Mouse (Mus musculus) heart, postnatal 0 days (tissue): ENCODE measurements around the gene Crcp. TPM values are rescaled to one million over a fixed set of nuclear protein-coding genes. Genes with fewer than 3 reads are reported as not detected.

Source experiments
- ATAC-seq: fragments of 200-750 bp; cut with Nextera tagmentation; 2 replicates; pipeline ENCODE4 v1.8.0; 2017; ENCODE audit warnings: low read depth, moderate number of reproducible peaks, moderate library complexity; ENCODE audit not compliant: insufficient read depth
- DNase-seq: peaks from one replicate; pipeline ENCODE4 v3.0.0-alpha.2; 2016; ENCODE audit warnings: low spot score
- H3K27ac ChIP-seq: fragments of 300-500 bp; sonication (generic); 2 replicates; pipeline ENCODE4 v1.5.1; 2014; ENCODE audit warnings: low read depth, mild to moderate bottlenecking
- H3K27me3 ChIP-seq: fragments of 300-500 bp; sonication (generic); 2 replicates; pipeline ENCODE4 v1.6.1; 2014; ENCODE audit warnings: low read length, mixed read lengths; ENCODE audit not compliant: control insufficient read depth, insufficient read depth
- H3K36me3 ChIP-seq: fragments of 300-500 bp; sonication (generic); replicated peaks from 2 replicates; pipeline ENCODE4 v1.6.1; 2014; ENCODE audit warnings: low read length, mixed read lengths; ENCODE audit not compliant: control insufficient read depth, insufficient read depth
- H3K4me1 ChIP-seq: fragments of 300-500 bp; sonication (generic); 2 replicates; pipeline ENCODE4 v1.6.1; 2014; ENCODE audit warnings: antibody characterized with exemption; ENCODE audit not compliant: control insufficient read depth, insufficient read depth
- H3K4me2 ChIP-seq: fragments of 300-500 bp; sonication (generic); 2 replicates; pipeline ENCODE4 v1.6.1; 2014; ENCODE audit warnings: low read depth, mild to moderate bottlenecking, low read length, moderate library complexity
- H3K4me3 ChIP-seq: fragments of 300-500 bp; sonication (generic); 2 replicates; pipeline ENCODE4 v1.5.1; 2014; ENCODE audit warnings: low read depth, low read length
- H3K9ac ChIP-seq: fragments of 300-500 bp; sonication (generic); replicated peaks from 2 replicates; pipeline ENCODE4 v1.6.1; 2014; ENCODE audit warnings: low read depth, low read length, mixed read lengths
- H3K9me3 ChIP-seq: fragments of 300-500 bp; sonication (generic); replicated peaks from 2 replicates; pipeline ENCODE4 v1.6.1; 2016; ENCODE audit warnings: low read length; ENCODE audit not compliant: control insufficient read depth
- CTCF ChIP-seq: IDR thresholded peaks from 2 replicates; pipeline ENCODE4 v1.5.1; 2016; ENCODE audit warnings: antibody characterized with exemption, control low read depth, low read depth
- EP300 ChIP-seq: IDR thresholded peaks from 2 replicates; pipeline ENCODE4 v1.6.1; 2016; ENCODE audit warnings: antibody characterized with exemption, low read depth
- WGBS: fragments of 180-500 bp; shearing (Covaris S2); extraction: QIAGEN DNeasy Blood & Tissue Kit; methylation state at CpG from one replicate; pipeline ENCODE4 v1.1.7; 2014; 5-methylcytosine and 5-hydroxymethylcytosine counted together
- polyA plus RNA-seq: library from polyadenylated mRNA; unstranded; fragments of >200 nt; fragmentation: Nextera tagmentation; extraction: Ambion mirVana; gene quantifications from 2 replicates; pipeline ENCODE4 v1.2.1, GENCODE M21; 2015
- total RNA-seq: library from RNA; depleted of rRNA; stranded (reverse); fragments of >200 nt; gene quantifications from 2 replicates; pipeline ENCODE4 v1.2.3, GENCODE M21; 2014; ENCODE audit warnings: low replicate concordance

Gene Crcp
- total and polyA plus RNA-seq, 2 experiments from 2014 or later = 9.7 to 20.8 TPM

- Histone ChIP-seq H3K27me3 (peaks cover 8% of the 10 kb centered on the region; the same call in 1 of the 2 replicates), H3K36me3 (no peaks in the 10 kb centered on the region), H3K4me2 (no peak overlapping the region), H3K9me3 (0 out of 2 replicates have a peak, but pooled peaks cover 3% of the 10 kb centered on the region), H3K4me1 (no peaks in the 10 kb centered on the region), H3K4me3 (no peak overlapping the region), H3K9ac (no peak overlapping the region), H3K27ac (no peak overlapping the region)
- ATAC-seq (no peak), DNase-seq (no peak)
- TF ChIP-seq EP300 = no peak
- WGBS = 45% methylated on average over 3 of the region's 3 CpGs
These were observed 38.8 kb downstream of the Crcp start for GRCm38 (mm10) chr5:130067841-130068264.

GRCm38 (mm10) chr5:130073026-130073425, 43.9 kb downstream of the Crcp start, which contains the start of gene Tpst1:
Gene Tpst1, plus strand, starts transcription at chr5:130073326.
- Histone ChIP-seq H3K27me3 (peaks cover 6% of the 10 kb centered on the region; the same call in 1 of the 2 replicates), H3K36me3 (no peaks in the 10 kb centered on the region), H3K4me2 (no peak within 1 kb of the TSS), H3K4me3 (no peak within 1 kb of the TSS), H3K9ac (no peak within 1 kb of the TSS), H3K27ac (no peak within 1 kb of the TSS), H3K4me1 (no peaks in the 10 kb centered on the region), H3K9me3 (no peaks in the 10 kb centered on the region)
- TF ChIP-seq CTCF (no peak), EP300 (no peak)
- ATAC-seq (no peak), DNase-seq (no peak)
- WGBS = 80% methylated on average over 6 of the region's 6 CpGs

- Histone ChIP-seq H3K27ac (no peak overlapping the region), H3K36me3 (no peaks in the 10 kb centered on the region), H3K4me2 (no peak overlapping the region), H3K4me1 (0 out of 2 replicates have a peak, but pooled peaks cover under 1% of the 10 kb centered on the region), H3K4me3 (no peak overlapping the region), H3K9ac (no peak overlapping the region), H3K9me3 (no peaks in the 10 kb centered on the region), H3K27me3 (peaks cover 10% of the 10 kb centered on the region; the same call in 1 of the 2 replicates)
- ATAC-seq = no peak
- 77% methylated on average over 6 of the region's 6 CpGs for WGBS
- no peak for TF ChIP-seq CTCF
- no peak for TF ChIP-seq EP300
- DNase-seq = no peak
These were observed 45.4 kb downstream of the Crcp start for GRCm38 (mm10) chr5:130074491-130074890.

- WGBS = 32% methylated on average over 6 of the region's 6 CpGs
- Histone ChIP-seq H3K9me3 (no peaks in the 10 kb centered on the region), H3K4me1 (peaks cover 6% of the 10 kb centered on the region; the same call in 1 of the 2 replicates), H3K27me3 (peaks cover 7% of the 10 kb centered on the region; the same call in 1 of the 2 replicates), H3K4me3 (no peak overlapping the region), H3K9ac (no peak overlapping the region), H3K36me3 (no peaks in the 10 kb centered on the region), H3K4me2 (no peak overlapping the region), H3K27ac (no peak overlapping the region)
- DNase-seq = no peak
- TF ChIP-seq EP300 = no peak
- no peak for TF ChIP-seq CTCF
- ATAC-seq = no peak
These were observed 47.3 kb downstream of the Crcp start for GRCm38 (mm10) chr5:130076396-130076795.

GRCm38 (mm10) chr5:130078096-130078833, 49.2 kb downstream of the Crcp start:
- Histone ChIP-seq H3K4me2 (no peak overlapping the region), H3K9ac (no peak overlapping the region), H3K4me1 (peaks cover 6% of the 10 kb centered on the region; the same call in 1 of the 2 replicates), H3K36me3 (no peaks in the 10 kb centered on the region), H3K4me3 (no peak overlapping the region), H3K9me3 (no peaks in the 10 kb centered on the region), H3K27ac (no peak overlapping the region), H3K27me3 (peaks cover 7% of the 10 kb centered on the region; the same call in 1 of the 2 replicates)
- WGBS = 57% methylated on average over 9 of the region's 9 CpGs
- TF ChIP-seq CTCF (no peak), EP300 (no peak)
- no peak for ATAC-seq
- DNase-seq = no peak

GRCm38 (mm10) chr5:130078834-130079156, 49.7 kb downstream of the Crcp start:
- 43% methylated on average over 6 of the region's 6 CpGs for WGBS
- Histone ChIP-seq H3K9me3 (no peaks in the 10 kb centered on the region), H3K36me3 (no peaks in the 10 kb centered on the region), H3K9ac (peak overlapping the region; percentile 50; the same call in 1 of the 2 replicates), H3K4me3 (peak overlapping the region; percentile 66), H3K27me3 (peaks cover 7% of the 10 kb centered on the region; the same call in 1 of the 2 replicates), H3K4me1 (peaks cover 6% of the 10 kb centered on the region; the same call in 1 of the 2 replicates), H3K27ac (peak overlapping the region; percentile 49), H3K4me2 (peak overlapping the region; percentile 86)
- TF ChIP-seq EP300 (no peak), CTCF (no peak)
- ATAC-seq (no peak), DNase-seq (no peak)
